Mouse (Mus musculus) megakaryocyte, embryonic 14.5 days (primary cell): ENCODE data around the gene Hist1h1d. TPM values are rescaled to one million over a fixed set of nuclear protein-coding genes. Genes with fewer than 3 reads are reported as not detected.
"Not testable (repeated sequence)": the region's sequence is repeated elsewhere in the genome, so short reads cannot be mapped to it uniquely, and the experiment has no call there.

Source experiments
- H3K27me3 ChIP-seq: replicated peaks from 2 replicates; pipeline ENCODE3; 2012; ENCODE audit warnings: inconsistent platforms
- H3K36me3 ChIP-seq: replicated peaks from 2 replicates; pipeline ENCODE3; 2012; ENCODE audit warnings: low read length, inconsistent platforms, mixed read lengths
- H3K4me1 ChIP-seq: 2 replicates; pipeline ENCODE4 v1.6.1; 2012; ENCODE audit warnings: inconsistent platforms
- H3K4me3 ChIP-seq: replicated peaks from 2 replicates; pipeline ENCODE3; 2012; ENCODE audit warnings: moderate library complexity, mild to moderate bottlenecking, inconsistent platforms
- H3K9me3 ChIP-seq: 2 replicates; pipeline ENCODE4 v1.6.1; 2012; ENCODE audit warnings: inconsistent platforms
- FLI1 ChIP-seq: IDR thresholded peaks from 2 replicates; pipeline ENCODE4 v1.6.1; 2012; ENCODE audit warnings: low read length, inconsistent platforms, mixed read lengths
- GATA1 ChIP-seq: IDR thresholded peaks from 3 replicates; pipeline ENCODE4 v1.6.1; 2012; ENCODE audit warnings: mixed read lengths, low read length, inconsistent platforms, borderline replicate concordance
- polyA plus RNA-seq: library from polyadenylated mRNA; stranded (reverse); fragments of >175 nt; gene quantifications from 2 replicates; pipeline ENCODE4 v1.2.3, GENCODE M21; 2012; ENCODE audit warnings: low replicate concordance; ENCODE audit not compliant: insufficient read depth

The Hist1h1d gene
- polyA plus RNA-seq, 1 experiment, result 2.1 TPM

DNA sequence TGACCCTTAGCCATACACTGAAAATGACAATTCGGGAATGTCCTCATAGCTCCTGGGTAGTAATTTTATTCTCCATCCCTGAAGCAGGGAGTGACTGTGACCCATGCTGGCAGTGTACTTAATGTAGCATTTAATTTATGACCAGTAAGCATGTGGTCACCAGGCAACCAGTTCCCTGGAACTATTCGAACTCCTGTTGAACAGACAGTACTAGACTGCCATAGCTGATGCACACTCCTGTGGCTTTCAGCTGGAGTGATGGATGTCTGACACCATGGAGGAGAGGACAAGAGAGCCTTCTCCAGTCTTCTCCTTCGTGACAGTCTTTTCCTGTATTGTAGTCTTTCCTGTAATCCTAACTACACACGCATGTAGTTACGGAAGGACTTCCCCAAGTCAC, 24.1 kb upstream of the Hist1h1d start:
- Histone ChIP-seq H3K4me3 (no peak overlapping the region), H3K4me1 (peaks cover 57% of the 10 kb centered on the region)

DNA sequence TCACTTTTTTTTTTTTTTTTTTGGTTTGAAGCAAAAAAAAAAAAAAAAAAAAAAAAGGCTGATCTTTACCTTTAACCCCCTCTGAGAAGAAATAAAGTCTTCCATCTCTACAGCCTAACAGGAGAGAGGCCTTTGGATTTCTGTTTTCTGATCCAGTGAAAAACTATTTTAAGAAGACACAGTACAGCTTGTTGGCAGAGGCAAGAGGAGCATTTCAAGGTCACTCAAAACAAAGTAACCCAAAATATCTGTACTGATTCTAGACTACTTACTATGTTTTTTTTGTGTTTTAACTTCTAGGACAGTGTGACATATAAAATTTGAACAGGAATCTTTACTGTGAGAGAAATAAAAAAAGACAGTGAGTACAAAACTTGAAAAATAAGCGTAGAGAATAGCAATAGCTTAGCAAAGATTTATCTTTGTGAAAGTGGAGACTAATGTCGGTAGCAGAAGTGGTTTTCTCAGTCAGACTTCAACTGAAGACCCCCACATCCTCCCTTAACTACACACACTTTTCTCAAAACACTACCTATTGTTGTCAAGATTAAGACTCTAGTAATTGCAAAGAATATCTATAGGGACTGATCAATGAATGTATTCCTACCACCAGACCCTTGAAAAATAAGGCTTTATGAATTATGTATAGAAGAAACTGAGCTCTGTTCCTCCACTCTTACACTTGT, 23.4 kb upstream of the Hist1h1d start:
- no peak for TF ChIP-seq FLI1
- no peak for TF ChIP-seq GATA1
- Histone ChIP-seq H3K4me1 (peaks cover 55% of the 10 kb centered on the region), H3K4me3 (peak overlapping the region; percentile 91)

More for the DNA sequence above, 24.1 kb upstream of the Hist1h1d start:
- H3K27me3 ChIP-seq, result no peaks in the 10 kb centered on the region
- H3K9me3 ChIP-seq, result no peaks in the 10 kb centered on the region
- no peak for TF ChIP-seq GATA1
- TF ChIP-seq FLI1, result no peak
- no peaks in the 10 kb centered on the region for H3K36me3 ChIP-seq

DNA sequence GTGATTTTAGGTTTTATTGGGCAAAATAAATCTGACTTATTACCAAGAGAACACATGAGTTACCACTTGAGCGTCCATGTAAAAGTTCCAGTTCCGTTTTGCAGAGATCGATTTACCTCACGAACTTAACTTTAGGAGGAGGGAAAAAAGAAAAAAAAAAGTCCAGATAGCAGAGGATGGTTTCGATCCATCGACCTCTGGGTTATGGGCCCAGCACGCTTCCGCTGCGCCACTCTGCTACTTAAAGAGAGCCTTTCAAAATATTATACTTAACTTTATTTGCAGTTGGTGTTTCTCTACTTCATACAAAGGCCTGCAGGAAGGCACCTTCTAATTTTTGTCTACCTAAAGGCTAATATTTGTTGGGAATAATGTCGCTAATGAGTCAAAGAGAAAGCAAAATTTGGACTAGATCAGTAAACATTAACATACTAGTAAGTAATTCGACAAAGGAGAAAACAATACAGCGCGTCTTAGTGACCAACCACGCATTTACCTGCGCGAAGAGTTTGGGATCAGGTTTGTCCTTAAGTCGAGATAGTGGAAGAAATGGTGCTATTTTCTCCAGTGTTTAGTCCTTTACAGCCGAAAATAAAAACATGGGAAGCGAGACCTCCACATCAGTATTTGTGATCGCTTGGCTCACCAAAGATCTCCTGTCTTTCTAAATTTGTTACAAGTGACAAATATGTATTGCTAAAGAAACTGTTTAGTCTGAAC, 22.7 kb upstream of the Hist1h1d start:
- Histone ChIP-seq H3K27me3 (no peaks in the 10 kb centered on the region), H3K9me3 (no peaks in the 10 kb centered on the region), H3K4me1 (peaks cover 56% of the 10 kb centered on the region), H3K36me3 (no peaks in the 10 kb centered on the region), H3K4me3 (peak overlapping the region; percentile 91)
- TF ChIP-seq FLI1, result no peak
- TF ChIP-seq GATA1, result no peak

More for the DNA sequence above, 23.4 kb upstream of the Hist1h1d start:
- Histone ChIP-seq H3K27me3 (no peaks in the 10 kb centered on the region), H3K36me3 (no peaks in the 10 kb centered on the region), H3K9me3 (no peaks in the 10 kb centered on the region)

- no peaks in the 10 kb centered on the region for H3K27me3 ChIP-seq
- TF ChIP-seq GATA1 (no peak), FLI1 (no peak)
- peak within 1 kb of the TSS; percentile 91 for H3K4me3 ChIP-seq
- peaks cover 50% of the 10 kb centered on the region for H3K4me1 ChIP-seq
- H3K9me3 ChIP-seq, result no peaks in the 10 kb centered on the region
- H3K36me3 ChIP-seq, result no peaks in the 10 kb centered on the region
These were observed 21.9 kb upstream of the Hist1h1d start, which contains the start of gene Hist1h4h for GRCm38 (mm10) chr13:23530901-23531875. Gene Hist1h4h (plus strand): TSS chr13:23531050.

- TF ChIP-seq GATA1, result no peak
- TF ChIP-seq FLI1, result no peak
- no peaks in the 10 kb centered on the region for H3K27me3 ChIP-seq
- no peaks in the 10 kb centered on the region for H3K36me3 ChIP-seq
- H3K9me3 ChIP-seq, result no peaks in the 10 kb centered on the region
- peaks cover 52% of the 10 kb centered on the region for H3K4me1 ChIP-seq
- peak overlapping the region; percentile 91 for H3K4me3 ChIP-seq
These were observed 20.6 kb upstream of the Hist1h1d start for GRCm38 (mm10) chr13:23532262-23533075.

DNA sequence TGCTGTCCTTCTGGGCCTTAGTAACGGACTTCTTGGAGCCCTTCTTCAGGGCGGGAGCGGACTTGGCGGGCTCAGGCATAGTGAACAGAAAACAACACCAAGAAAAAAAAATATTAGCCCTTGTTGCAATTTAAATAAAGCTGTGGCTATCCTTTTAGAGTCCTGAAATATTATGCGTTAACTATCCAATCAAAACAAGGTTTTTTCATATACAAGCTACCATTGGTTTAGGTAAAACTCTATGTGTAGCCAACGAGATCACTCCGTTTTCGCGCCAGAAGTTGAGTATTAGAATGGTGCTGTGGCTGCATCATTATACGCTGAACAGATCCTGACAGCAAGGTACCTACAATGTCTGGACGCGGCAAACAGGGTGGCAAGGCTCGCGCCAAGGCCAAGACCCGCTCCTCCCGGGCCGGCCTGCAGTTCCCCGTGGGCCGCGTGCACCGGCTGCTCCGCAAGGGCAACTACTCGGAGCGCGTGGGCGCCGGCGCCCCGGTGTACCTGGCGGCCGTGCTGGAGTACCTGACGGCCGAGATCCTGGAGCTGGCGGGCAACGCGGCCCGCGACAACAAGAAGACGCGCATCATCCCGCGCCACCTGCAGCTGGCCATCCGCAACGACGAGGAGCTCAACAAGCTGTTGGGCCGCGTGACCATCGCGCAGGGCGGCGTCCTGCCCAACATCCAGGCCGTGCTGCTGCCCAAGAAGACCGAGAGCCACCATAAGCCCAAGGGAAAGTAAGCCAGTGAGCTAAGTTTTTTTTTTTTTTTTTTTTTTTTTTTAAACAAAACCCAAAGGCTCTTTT, 19.3 kb upstream of the Hist1h1d start, which contains the start of gene Hist1h2af:
Hist1h2af (plus strand) TSS at position 347 of the 808 bp plus-strand sequence.
- H3K36me3 ChIP-seq, H3K9me3 ChIP-seq, H3K27me3 ChIP-seq: not testable (repeated sequence)
- Histone ChIP-seq H3K4me1 (peaks cover 59% of the 10 kb centered on the region), H3K4me3 (peak within 1 kb of the TSS; percentile 95)

DNA sequence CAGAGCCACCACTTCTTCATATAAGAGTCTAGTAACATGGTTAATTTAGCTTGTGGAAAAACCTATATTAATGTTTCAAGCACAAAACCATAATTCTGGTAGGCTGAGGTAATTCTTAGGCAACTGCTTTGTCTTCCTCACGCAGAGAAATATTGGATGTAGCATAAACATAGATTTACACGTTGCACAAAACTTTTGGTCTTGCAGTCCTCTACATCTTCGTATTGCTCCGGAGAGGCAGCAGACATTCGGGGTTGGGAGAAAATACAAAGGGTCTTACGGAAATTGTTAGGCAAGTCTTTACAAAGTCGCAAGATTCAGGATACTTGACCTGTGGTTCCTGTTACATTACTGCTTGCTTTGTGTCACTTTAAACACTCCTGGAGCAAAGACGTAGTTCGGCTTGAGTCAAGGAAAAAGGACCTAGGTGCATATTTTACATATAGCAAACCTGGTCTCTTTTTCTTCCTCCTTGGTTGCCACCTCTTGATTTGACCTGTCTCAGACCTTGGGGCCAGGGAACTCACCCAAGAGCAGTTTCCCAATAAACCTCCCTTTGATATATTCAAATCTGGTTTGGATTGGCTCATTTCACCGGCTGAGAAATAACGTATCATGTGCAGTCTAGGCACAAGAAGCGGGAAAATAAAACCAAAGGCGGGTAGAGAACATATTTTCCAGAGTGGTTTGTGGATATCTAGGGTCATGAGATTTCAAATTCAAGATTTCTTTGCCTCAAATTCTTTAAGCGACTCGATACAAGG, 18.5 kb upstream of the Hist1h1d start:
- no peaks in the 10 kb centered on the region for H3K9me3 ChIP-seq
- H3K4me3 ChIP-seq, result peak overlapping the region; percentile 95
- no peaks in the 10 kb centered on the region for H3K27me3 ChIP-seq
- H3K36me3 ChIP-seq, result no peaks in the 10 kb centered on the region
- no peak for TF ChIP-seq GATA1
- TF ChIP-seq FLI1, result no peak
- H3K4me1 ChIP-seq, result peaks cover 61% of the 10 kb centered on the region

GRCm38 (mm10) chr13:23535137-23536075, 17.7 kb upstream of the Hist1h1d start, which contains the start of gene Hist1h3g:
Gene Hist1h3g (plus strand): TSS chr13:23535422.
- H3K27me3 ChIP-seq, H3K9me3 ChIP-seq, H3K36me3 ChIP-seq: not testable (repeated sequence)
- H3K4me3 ChIP-seq, result peak within 1 kb of the TSS; percentile 95
- H3K4me1 ChIP-seq, result peaks cover 60% of the 10 kb centered on the region
